Mouse (Mus musculus) spleen, adult 2 months (tissue): Measurements from ENCODE around the gene Hmga1. TPM values are rescaled to one million over a fixed set of nuclear protein-coding genes. Genes with fewer than 3 reads are reported as not detected.

ENCODE experiments used
- DNase-seq, 2 experiments: peaks; one replicate each; pipeline versions ENCODE4 v3.0.0 to v3.0.0-alpha.2; 2012 to 2021; ENCODE audit warnings: low spot score in 2 of 2, low read depth in 1 of 2
- H3K27ac ChIP-seq: fragments of 200-500 bp; 2 replicates; pipeline ENCODE4 v1.5.1; 2012; ENCODE audit warnings: low read length, inconsistent platforms; ENCODE audit not compliant: insufficient read depth
- H3K27me3 ChIP-seq: fragments of 200-500 bp; 2 replicates; pipeline ENCODE4 v1.6.1; 2012; ENCODE audit warnings: mild to moderate bottlenecking, moderate library complexity, low read length, inconsistent platforms; ENCODE audit not compliant: control insufficient read depth, insufficient read depth
- H3K36me3 ChIP-seq: fragments of 200-500 bp; 2 replicates; pipeline ENCODE4 v1.6.1; 2012; ENCODE audit warnings: mild to moderate bottlenecking, low read length, inconsistent platforms; ENCODE audit not compliant: control insufficient read depth, insufficient read depth
- H3K4me1 ChIP-seq: fragments of 200-500 bp; 2 replicates; pipeline ENCODE4 v1.6.1; 2011; ENCODE audit warnings: inconsistent platforms; ENCODE audit not compliant: control insufficient read depth, insufficient read depth, insufficient read length
- H3K4me3 ChIP-seq: fragments of 200-500 bp; 2 replicates; pipeline ENCODE4 v1.5.1; 2011; ENCODE audit warnings: mild to moderate bottlenecking, inconsistent platforms; ENCODE audit not compliant: insufficient read depth, insufficient read length; ENCODE audit errors: extremely low read depth
- CTCF ChIP-seq: fragments of 200-500 bp; IDR thresholded peaks from 2 replicates; pipeline ENCODE4 v1.5.1; 2011; ENCODE audit warnings: mild to moderate bottlenecking, inconsistent platforms; ENCODE audit not compliant: insufficient read depth, insufficient read length, insufficient replicate concordance; ENCODE audit errors: extremely low read depth
- POLR2A ChIP-seq: fragments of 200-500 bp; IDR thresholded peaks from 2 replicates; pipeline ENCODE4 v1.6.1; 2011; ENCODE audit warnings: low read depth, low read length, inconsistent platforms
- WGBS: fragments of 180-500 bp; shearing (Covaris S2); methylation state at CpG from one replicate; pipeline ENCODE4 v1.1.7; 2018; 5-methylcytosine and 5-hydroxymethylcytosine counted together
- polyA plus RNA-seq: library from polyadenylated mRNA; depleted of rRNA; stranded (reverse); fragments of >200 nt; gene quantifications from 2 replicates; pipeline ENCODE4 v1.2.3, GENCODE M21; 2012; rRNA removed

Hmga1 gene
- polyA plus RNA-seq, 1 experiment = 78.5 TPM

GRCm38 (mm10) chr17:27611994-27612393 is 55.7 kb downstream of the Hmga1 start:
- TF ChIP-seq CTCF (no peak), POLR2A (no peak)

GRCm38 (mm10) chr17:27613016-27613415 is 56.7 kb downstream of the Hmga1 start:
- WGBS = 93% methylated on average over 4 of the region's 4 CpGs
- TF ChIP-seq POLR2A (no peak), CTCF (no peak)
- H3K27me3 ChIP-seq = no peaks in the 10 kb centered on the region
- no peaks in the 10 kb centered on the region for H3K36me3 ChIP-seq
- no peak overlapping the region for H3K4me3 ChIP-seq
- no peak overlapping the region for H3K27ac ChIP-seq
- peaks cover 14% of the 10 kb centered on the region; the same call in 1 of the 2 replicates for H3K4me1 ChIP-seq
- no peak for DNase-seq

More at GRCm38 (mm10) chr17:27611994-27612393, 55.7 kb downstream of the Hmga1 start:
- H3K4me1 ChIP-seq = peaks cover 14% of the 10 kb centered on the region; the same call in 1 of the 2 replicates
- H3K27ac ChIP-seq = no peak overlapping the region
- DNase-seq = no peak
- H3K27me3 ChIP-seq = no peaks in the 10 kb centered on the region
- no peak overlapping the region for H3K4me3 ChIP-seq
- WGBS = 48% methylated on average over 5 of the region's 5 CpGs
- no peaks in the 10 kb centered on the region for H3K36me3 ChIP-seq

Other genes starting within 250 kb of the Hmga1 start
- gene Grm4, start 35.1 kb upstream of the Hmga1 start, polyA plus RNA-seq = 0.06 and 0.11 TPM in 2 replicates
- 72.6 and 89.9 TPM in 2 replicates for gene AI413582, start 9.3 kb downstream of the Hmga1 start, polyA plus RNA-seq
- gene Nudt3, start 67.0 kb downstream of the Hmga1 start, polyA plus RNA-seq = 43.2 and 55.6 TPM in 2 replicates
- gene RPS10-NUDT3, start 78.7 kb downstream of the Hmga1 start, polyA plus RNA-seq = not detected in 2 replicates
- gene Rps10, start 80.2 kb downstream of the Hmga1 start, polyA plus RNA-seq = 1,319 and 1,587 TPM in 2 replicates
- gene Pacsin1, start 99.0 kb downstream of the Hmga1 start, polyA plus RNA-seq = 10.3 and 15.7 TPM in 2 replicates
- gene Spdef, start 172.5 kb downstream of the Hmga1 start, polyA plus RNA-seq = 0.94 and 1.2 TPM in 2 replicates